Comparison of ENCODE assay signal across 9 mouse cellular contexts in genomic region chr4:129226441-129226963, GRCm38 (mm10). TPM values are rescaled to one million over a fixed set of nuclear protein-coding genes. Genes with fewer than 3 reads are reported as not detected.
A peak's percentile ranks its signal among the peaks of the same experiment; 100 is the strongest.
DNase-seq lines count a peak whose midpoint lies in the region; ATAC-seq and TF ChIP-seq lines count a peak whose summit lies in the region.
"Had no signal": no experiment of that assay in that cellular context is flagged by ENCODE, and none has a peak within 500 bp of the region (broad histone marks: within the 10 kb centered on the region; RNA-seq: fewer than 3 reads in every experiment).

No protein-coding gene starts in this region.

- no peaks in the 10 kb centered on the region for H3K9me3 ChIP-seq in lung, embryonic 15.5 days
- H3K9me3 ChIP-seq in forebrain, embryonic 11.5 days (ENCODE audit: control insufficient read depth, low read length) = no peaks in the 10 kb centered on the region
- H3K9me3 ChIP-seq in kidney, postnatal 0 days (replicated peaks; ENCODE audit: low read length) = no peaks in the 10 kb centered on the region
- H3K9me3 ChIP-seq in stomach, embryonic 14.5 days (ENCODE audit: control insufficient read depth, low read depth, low read length) = no peaks in the 10 kb centered on the region

- DNase-seq in lung, postnatal 25 days (ENCODE audit: low spot score) = no peak
- no peak for DNase-seq in forebrain, embryonic 11.5 days (ENCODE audit: low spot score)
- no peak for DNase-seq in kidney, postnatal 0 days (ENCODE audit: low spot score)
- no peak for DNase-seq in urinary bladder, postnatal 14 days (ENCODE audit: low spot score)
- DNase-seq in spleen, postnatal 14 days (ENCODE audit: low spot score in 2 of 2) = no peak
- no peak for DNase-seq in layer of hippocampus, adult 9-10 months (ENCODE audit: low spot score)
- DNase-seq: gastrocnemius, postnatal 14 days had no signal

- peaks cover 10% of the 10 kb centered on the region; the same call in 1 of the 2 replicates for H3K36me3 ChIP-seq in lung, embryonic 15.5 days
- H3K36me3 ChIP-seq in forebrain, embryonic 11.5 days (ENCODE audit: control insufficient read depth, insufficient read depth, low read length) = no peaks in the 10 kb centered on the region; the same call in 1 of the 2 replicates
- peaks cover 19% of the 10 kb centered on the region; the same call in 1 of the 2 replicates for H3K36me3 ChIP-seq in kidney, postnatal 0 days (ENCODE audit: insufficient read depth, low read length)
- H3K36me3 ChIP-seq in stomach, embryonic 14.5 days (ENCODE audit: control insufficient read depth, insufficient read depth, low read length) = peaks cover 35% of the 10 kb centered on the region

- no peak overlapping the region for H3K9ac ChIP-seq in lung, embryonic 15.5 days
- H3K9ac ChIP-seq in forebrain, embryonic 11.5 days (ENCODE audit: low read length) = peak overlapping the region; percentile 21; the same call in 1 of the 2 replicates
- H3K9ac ChIP-seq in kidney, postnatal 0 days (ENCODE audit: low read depth, low read length) = peak overlapping the region; percentile 49; the same call in 1 of the 2 replicates
- no peak overlapping the region for H3K9ac ChIP-seq in stomach, embryonic 14.5 days (replicated peaks; ENCODE audit: low read depth, low read length)

- H3K27ac ChIP-seq in lung, embryonic 15.5 days = peak overlapping the region; percentile 29; the same call in 1 of the 2 replicates
- H3K27ac ChIP-seq in forebrain, embryonic 11.5 days (ENCODE audit: low read depth, low read length) = no peak overlapping the region
- H3K27ac ChIP-seq in kidney, postnatal 0 days = peak overlapping the region; percentile 67; the same call in 1 of the 2 replicates
- no peak overlapping the region for H3K27ac ChIP-seq in stomach, embryonic 14.5 days (ENCODE audit: low read length)

- no peak for ATAC-seq in lung, embryonic 15.5 days (ENCODE audit: borderline replicate concordance, extremely low read depth, low FRiP score, low TSS enrichment)
- no peak for ATAC-seq in forebrain, embryonic 11.5 days (replicated peaks; ENCODE audit: low FRiP score)
- ATAC-seq in kidney, postnatal 0 days (replicated peaks; ENCODE audit: low FRiP score, low read depth) = 0 out of 2 replicates have a peak, but pooled peaks have one; percentile 41
- no peak for ATAC-seq in stomach, embryonic 14.5 days (ENCODE audit: insufficient number of reproducible peaks, insufficient read depth, low FRiP score, low read depth)

- peaks cover 41% of the 10 kb centered on the region for H3K4me1 ChIP-seq in lung, embryonic 15.5 days
- H3K4me1 ChIP-seq in forebrain, embryonic 11.5 days (replicated peaks; ENCODE audit: control insufficient read depth, insufficient read depth, low read length) = peaks cover 24% of the 10 kb centered on the region; the same call in 1 of the 2 replicates
- peaks cover 18% of the 10 kb centered on the region for H3K4me1 ChIP-seq in kidney, postnatal 0 days (replicated peaks; ENCODE audit: insufficient read depth, low read length)
- peaks cover 31% of the 10 kb centered on the region for H3K4me1 ChIP-seq in stomach, embryonic 14.5 days (ENCODE audit: control insufficient read depth, insufficient read depth, low read length)

- no peak overlapping the region; the same call in 1 of the 2 replicates for H3K4me3 ChIP-seq in lung, embryonic 15.5 days
- H3K4me3 ChIP-seq in forebrain, embryonic 11.5 days (ENCODE audit: low read depth, low read length) = no peak overlapping the region; the same call in 1 of the 2 replicates
- H3K4me3 ChIP-seq in kidney, postnatal 0 days (replicated peaks; ENCODE audit: low read depth, low read length) = peak overlapping the region; percentile 34; the same call in 1 of the 2 replicates
- no peak overlapping the region for H3K4me3 ChIP-seq in stomach, embryonic 14.5 days (ENCODE audit: low read depth, low read length)

- no peak for TF ChIP-seq CTCF in kidney, postnatal 0 days (IDR thresholded peaks at IDR 0.05; ENCODE audit: low read depth)

- H3K27me3 ChIP-seq in lung, embryonic 15.5 days = peaks cover 19% of the 10 kb centered on the region; the same call in 1 of the 2 replicates
- H3K27me3 ChIP-seq in forebrain, embryonic 11.5 days (ENCODE audit: control insufficient read depth, insufficient read depth, low read length) = no peaks in the 10 kb centered on the region; the same call in 1 of the 2 replicates
- H3K27me3 ChIP-seq in kidney, postnatal 0 days (ENCODE audit: insufficient read depth, low read length) = no peaks in the 10 kb centered on the region
- no peaks in the 10 kb centered on the region for H3K27me3 ChIP-seq in stomach, embryonic 14.5 days (ENCODE audit: control insufficient read depth, insufficient read depth, low read length)

- 24% methylated on average over 5 of the region's 5 CpGs for WGBS in lung, embryonic 15.5 days
- WGBS in forebrain, embryonic 11.5 days = 31% methylated on average over 5 of the region's 5 CpGs
- 23% methylated on average over 5 of the region's 5 CpGs for WGBS in kidney, postnatal 0 days
- 17% methylated on average over 5 of the region's 5 CpGs for WGBS in stomach, embryonic 14.5 days

- peak overlapping the region; percentile 47 for H3K4me2 ChIP-seq in lung, embryonic 15.5 days
- peak overlapping the region; percentile 45; the same call in 1 of the 2 replicates for H3K4me2 ChIP-seq in forebrain, embryonic 11.5 days (ENCODE audit: low read depth, low read length, severe bottlenecking)
- peak overlapping the region; percentile 54 for H3K4me2 ChIP-seq in kidney, postnatal 0 days (ENCODE audit: low read length)
- H3K4me2 ChIP-seq in stomach, embryonic 14.5 days (replicated peaks; ENCODE audit: low read depth, low read length) = peak overlapping the region; percentile 32

RNA-seq across cellular contexts. Expression of gene C77080, which starts 34.7 kb away (rescaled TPM):
- 5.2 and 6.8 TPM in 2 replicates for polyA plus RNA-seq in lung, embryonic 15.5 days (2015; fragmentation: Nextera tagmentation; extraction: Ambion mirVana)
- polyA plus RNA-seq in forebrain, embryonic 11.5 days (2014; fragmentation: Nextera tagmentation; extraction: Ambion mirVana) = 4.7 and 4.8 TPM in 2 replicates
- polyA plus RNA-seq in kidney, postnatal 0 days (2015; fragmentation: Nextera tagmentation; extraction: Ambion mirVana) = 9.8 and 11.3 TPM in 2 replicates
- polyA plus RNA-seq in stomach, embryonic 14.5 days (2014; fragmentation: Nextera tagmentation; extraction: Ambion mirVana) = 6.8 and 8.0 TPM in 2 replicates

RNA-seq across cellular contexts. Expression of gene Yars, which starts 36.9 kb away (rescaled TPM):
- 66.4 and 69.8 TPM in 2 replicates for polyA plus RNA-seq in lung, embryonic 15.5 days (2015; fragmentation: Nextera tagmentation; extraction: Ambion mirVana)
- polyA plus RNA-seq in forebrain, embryonic 11.5 days (2014; fragmentation: Nextera tagmentation; extraction: Ambion mirVana) = 113 and 118 TPM in 2 replicates
- polyA plus RNA-seq in kidney, postnatal 0 days (2015; fragmentation: Nextera tagmentation; extraction: Ambion mirVana) = 48.9 and 55.9 TPM in 2 replicates
- 81.6 and 84.6 TPM in 2 replicates for polyA plus RNA-seq in stomach, embryonic 14.5 days (2014; fragmentation: Nextera tagmentation; extraction: Ambion mirVana)

RNA-seq across cellular contexts. Expression of gene S100pbp, which starts 37.0 kb away (rescaled TPM):
- 13.5 and 14.4 TPM in 2 replicates for polyA plus RNA-seq in lung, embryonic 15.5 days (2015; fragmentation: Nextera tagmentation; extraction: Ambion mirVana)
- 25.4 and 30.7 TPM in 2 replicates for polyA plus RNA-seq in forebrain, embryonic 11.5 days (2014; fragmentation: Nextera tagmentation; extraction: Ambion mirVana)
- 14.5 and 15.6 TPM in 2 replicates for polyA plus RNA-seq in kidney, postnatal 0 days (2015; fragmentation: Nextera tagmentation; extraction: Ambion mirVana)
- 18.2 and 20.3 TPM in 2 replicates for polyA plus RNA-seq in stomach, embryonic 14.5 days (2014; fragmentation: Nextera tagmentation; extraction: Ambion mirVana)

Comparison
In these comparisons a context has a peak if more than half of its experiments do, and no peak if none do; other contexts are left out.
1. H3K27ac ChIP-seq: peak in lung, embryonic 15.5 days (single experiment) and kidney, postnatal 0 days (single experiment); none in forebrain, embryonic 11.5 days (single experiment) and stomach, embryonic 14.5 days (single experiment).
2. H3K9ac ChIP-seq: peak in forebrain, embryonic 11.5 days (single experiment) and kidney, postnatal 0 days (single experiment); none in lung, embryonic 15.5 days (single experiment) and stomach, embryonic 14.5 days (single experiment).
3. Peak in every context shown above with its lines, with median percentiles within 50 percentile points of each other: H3K4me2 ChIP-seq.